Mouse (Mus musculus): ENCODE data around the gene Gja4.

DNA sequence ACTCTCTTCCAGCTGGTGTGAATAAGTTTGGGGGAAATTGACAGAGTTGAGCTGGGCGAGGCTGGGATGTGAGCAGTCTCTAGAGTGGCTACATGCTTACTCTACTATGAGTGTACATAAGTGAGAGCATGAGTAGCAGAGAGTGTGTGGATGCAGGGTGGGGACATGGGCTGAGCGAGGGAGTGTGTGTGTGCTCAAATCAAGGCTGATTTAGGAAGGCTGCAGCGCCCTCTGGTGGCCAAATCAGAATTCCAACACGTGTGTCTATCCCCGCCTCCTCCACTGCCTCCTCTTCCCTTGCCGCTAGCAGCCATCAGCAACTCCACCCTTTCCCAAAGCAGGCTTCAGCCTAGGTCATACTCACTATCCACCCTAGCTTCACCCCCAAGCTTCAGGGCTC, 10.9 kb upstream of the Gja4 start:
- no peak for TF ChIP-seq POLR2A (IDR thresholded peaks at IDR 0.05; ENCODE audit: borderline replicate concordance, insufficient read depth, low read length)
- TF ChIP-seq CTCF (IDR thresholded peaks at IDR 0.05; ENCODE audit: borderline replicate concordance, insufficient read depth, low read depth, low read length), result peak; percentile 83
